Mouse (Mus musculus) testis, adult 2 months (tissue): ENCODE results near the gene Sema6d. TPM values are rescaled to one million over a fixed set of nuclear protein-coding genes. Genes with fewer than 3 reads are reported as not detected.
"Not testable (repeated sequence)": the region's sequence is repeated elsewhere in the genome, so short reads cannot be mapped to it uniquely, and the experiment has no call there.

ENCODE experiments used
- H3K27ac ChIP-seq: fragments of 200-500 bp; 2 replicates; pipeline ENCODE4 v1.5.1; 2012; ENCODE audit warnings: low read depth, low read length; ENCODE audit not compliant: control insufficient read depth, insufficient read depth
- H3K27me3 ChIP-seq: fragments of 200-500 bp; 2 replicates; pipeline ENCODE4 v1.6.1; 2012; ENCODE audit warnings: mild to moderate bottlenecking, low read length, moderate library complexity; ENCODE audit not compliant: control insufficient read depth, insufficient read depth
- H3K36me3 ChIP-seq: fragments of 200-500 bp; 2 replicates; pipeline ENCODE4 v1.6.1; 2012; ENCODE audit warnings: mild to moderate bottlenecking, low read length; ENCODE audit not compliant: control insufficient read depth, insufficient read depth
- H3K4me1 ChIP-seq: fragments of 200-500 bp; 2 replicates; pipeline ENCODE4 v1.6.1; 2012; ENCODE audit warnings: low read length; ENCODE audit not compliant: control insufficient read depth, insufficient read depth
- H3K4me3 ChIP-seq: fragments of 200-500 bp; 2 replicates; pipeline ENCODE4 v1.5.1; 2012; ENCODE audit warnings: low read depth, mild to moderate bottlenecking, low read length, moderate library complexity, mixed read lengths; ENCODE audit not compliant: control insufficient read depth
- CTCF ChIP-seq: fragments of 200-500 bp; IDR thresholded peaks from 2 replicates; pipeline ENCODE4 v1.5.1; 2012; ENCODE audit warnings: low read depth, mild to moderate bottlenecking, inconsistent platforms, low read length, moderate library complexity; ENCODE audit not compliant: control insufficient read depth, insufficient read depth, insufficient replicate concordance
- POLR2A ChIP-seq: fragments of 200-500 bp; IDR thresholded peaks from 2 replicates; pipeline ENCODE4 v1.6.1; 2012; ENCODE audit warnings: low read depth, mild to moderate bottlenecking, inconsistent platforms, low read length, moderate library complexity; ENCODE audit not compliant: control insufficient read depth
- polyA plus RNA-seq: library from polyadenylated mRNA; depleted of rRNA; stranded (reverse); fragments of >200 nt; gene quantifications from 2 replicates; pipeline ENCODE4 v1.2.3, GENCODE M21; 2012

Gene Sema6d
- polyA plus RNA-seq, 1 experiment: 1.0 TPM

DNA sequence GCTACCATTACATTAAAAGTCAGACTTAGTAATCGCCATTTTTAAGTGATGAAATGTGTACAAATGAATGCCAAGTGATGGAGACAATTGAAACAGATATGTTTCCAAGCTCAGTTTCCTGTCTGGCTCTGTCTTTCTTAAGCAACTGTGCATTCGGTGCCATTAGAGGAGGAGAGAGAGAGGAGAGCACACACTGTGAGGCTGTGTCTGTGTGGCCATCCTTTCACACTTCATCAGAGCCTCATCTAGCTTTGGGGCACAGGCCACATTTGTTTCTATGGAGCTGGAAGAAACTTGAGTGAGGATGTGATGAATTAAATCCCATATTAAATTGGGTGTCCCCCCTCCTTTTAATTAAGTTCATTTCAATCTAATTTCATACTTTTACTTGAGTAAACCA is 218.8 kb downstream of the Sema6d start:
- Histone ChIP-seq H3K4me3 (no peak overlapping the region), H3K4me1 (no peaks in the 10 kb centered on the region), H3K27ac (no peak overlapping the region), H3K27me3 (no peaks in the 10 kb centered on the region), H3K36me3 (no peaks in the 10 kb centered on the region)
- TF ChIP-seq CTCF: no peak
- TF ChIP-seq POLR2A: no peak

DNA sequence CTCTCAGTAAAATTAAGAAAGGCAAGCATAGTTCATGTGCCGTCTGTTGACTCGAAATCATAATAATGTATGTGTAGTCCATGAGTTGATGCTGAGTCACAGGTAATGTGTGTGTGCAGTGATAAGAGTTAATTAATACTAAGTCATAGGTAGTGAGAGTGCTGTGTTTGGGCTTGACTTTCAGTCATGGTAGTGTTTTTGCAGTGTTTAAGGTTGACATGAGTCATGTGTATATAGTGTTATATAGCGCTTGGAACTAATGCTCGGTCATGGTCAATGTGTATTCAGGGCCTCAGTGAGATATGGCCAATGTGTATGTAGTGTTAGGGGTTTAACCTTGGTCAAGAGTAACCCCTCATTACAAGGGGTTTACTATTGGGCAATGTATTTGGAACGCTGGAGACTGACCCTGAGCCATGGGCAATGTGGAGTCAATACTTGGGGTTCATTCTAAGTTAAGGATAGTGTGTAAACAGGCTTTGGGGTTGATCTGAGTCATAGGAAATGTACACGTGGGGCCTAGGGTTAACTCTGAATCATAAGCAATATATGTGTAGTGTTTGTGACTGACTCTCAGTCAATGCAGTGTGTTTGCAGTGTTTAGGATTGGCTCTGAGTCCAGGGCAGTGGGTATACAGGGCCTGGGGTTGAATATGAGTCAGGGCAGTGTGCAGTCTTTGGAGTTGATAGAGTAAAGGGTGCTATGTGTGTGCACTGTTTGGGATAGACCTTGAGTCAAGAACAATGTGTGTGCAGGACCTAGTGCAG is 219.8 kb downstream of the Sema6d start:
- H3K27me3 ChIP-seq: no peaks in the 10 kb centered on the region
- H3K4me3 ChIP-seq: no peak overlapping the region
- no peak overlapping the region for H3K27ac ChIP-seq
- no peaks in the 10 kb centered on the region for H3K4me1 ChIP-seq
- no peaks in the 10 kb centered on the region for H3K36me3 ChIP-seq
- TF ChIP-seq POLR2A: no peak
- no peak for TF ChIP-seq CTCF

DNA sequence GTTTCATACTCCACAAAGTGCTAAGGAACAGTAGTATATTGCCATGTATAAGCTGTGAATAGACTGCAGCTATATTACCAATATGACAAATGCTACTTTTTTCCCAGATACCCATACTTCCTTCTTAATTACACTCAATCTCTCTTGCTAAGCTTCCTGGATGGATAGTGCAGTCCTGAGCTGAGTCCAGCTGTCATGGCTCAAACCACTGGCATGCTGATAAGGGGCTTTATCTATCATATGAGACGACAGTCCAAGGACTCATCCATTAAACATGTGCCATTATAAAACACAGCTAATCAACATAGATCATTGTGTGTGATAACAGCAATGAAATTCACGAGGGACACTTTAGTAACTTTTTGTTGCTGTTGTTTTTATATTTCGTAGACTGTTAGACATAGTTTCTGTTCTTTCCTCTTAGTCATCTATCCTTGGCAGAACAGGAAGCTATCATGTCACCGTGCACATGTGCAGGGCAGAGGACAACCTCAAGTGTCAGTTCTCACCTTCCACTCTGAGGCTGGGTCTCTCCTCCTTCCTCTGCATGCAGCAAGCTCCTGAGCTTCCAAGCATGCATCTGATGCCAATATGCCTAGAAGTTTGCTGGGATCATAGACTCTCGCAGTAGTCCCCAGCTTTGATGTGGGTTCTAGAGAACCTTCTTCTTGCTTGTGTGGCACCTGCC is 232.9 kb downstream of the Sema6d start:
- TF ChIP-seq POLR2A (no peak), CTCF (no peak)

DNA sequence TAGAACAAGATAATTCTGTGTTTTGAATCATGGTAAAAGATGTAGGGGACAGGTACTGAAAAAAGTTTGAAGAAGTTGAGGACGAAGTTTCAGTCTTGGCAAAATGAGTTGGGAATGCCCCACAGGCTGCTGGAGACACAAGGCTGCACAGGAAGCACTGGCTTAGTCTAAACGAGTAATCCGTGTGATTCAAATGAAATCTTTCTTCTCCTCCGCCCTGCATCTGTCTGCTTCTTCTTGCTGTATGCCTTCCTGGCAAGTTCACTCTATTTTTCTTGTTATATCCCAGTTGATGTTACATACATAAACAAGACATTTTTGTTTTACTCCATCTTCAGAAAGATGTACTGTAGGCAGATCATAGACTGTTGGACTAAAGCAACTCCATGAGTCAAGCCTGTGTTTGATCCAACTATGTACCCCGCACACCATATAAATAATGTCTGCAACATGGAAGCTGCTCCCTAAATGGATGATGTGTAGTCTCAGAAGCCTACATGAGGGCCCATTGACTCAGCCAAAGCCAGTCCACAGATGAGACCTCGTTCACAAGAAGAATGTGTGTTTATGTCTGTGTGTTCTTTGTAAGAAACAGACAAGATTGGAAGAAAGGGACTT is 234.4 kb downstream of the Sema6d start:
- no peaks in the 10 kb centered on the region for H3K4me1 ChIP-seq
- no peak overlapping the region for H3K27ac ChIP-seq
- H3K27me3 ChIP-seq: no peaks in the 10 kb centered on the region
- TF ChIP-seq POLR2A (no peak), CTCF (no peak)
- no peak overlapping the region for H3K4me3 ChIP-seq
- H3K36me3 ChIP-seq: no peaks in the 10 kb centered on the region

More for the DNA sequence above, 232.9 kb downstream of the Sema6d start:
- Histone ChIP-seq H3K36me3 (no peaks in the 10 kb centered on the region), H3K27ac (no peak overlapping the region), H3K27me3 (no peaks in the 10 kb centered on the region), H3K4me1 (no peaks in the 10 kb centered on the region), H3K4me3 (no peak overlapping the region)

DNA sequence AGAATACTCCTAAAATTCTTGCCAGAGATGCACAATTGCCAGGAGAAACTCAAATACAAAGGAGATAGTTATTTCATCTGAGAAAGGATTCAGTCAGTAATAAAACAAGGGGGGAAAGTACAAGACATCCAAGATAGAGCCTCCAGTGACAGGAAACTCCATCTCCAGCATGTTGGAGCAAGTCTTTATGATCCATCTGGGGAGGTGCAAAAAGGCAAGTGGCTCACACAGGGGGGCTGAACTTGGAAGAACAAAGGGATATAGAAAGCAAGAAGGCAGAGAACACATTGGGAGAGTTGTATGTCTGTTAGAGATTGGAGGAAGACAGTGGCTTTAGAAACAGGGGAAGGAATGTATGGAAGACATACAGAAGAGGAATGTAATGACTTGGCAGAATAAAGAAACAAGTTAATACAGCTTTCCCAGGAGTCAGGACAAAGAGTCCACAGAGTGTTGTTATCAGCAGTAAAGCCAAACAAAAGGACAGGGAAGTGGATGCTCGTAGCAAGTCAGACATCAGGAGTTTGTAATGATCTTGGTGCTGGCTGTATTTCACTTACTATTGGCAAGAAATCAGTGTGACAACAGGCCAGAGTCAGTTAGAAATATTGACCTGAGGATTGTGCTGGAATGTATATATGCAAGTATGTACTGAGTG is 239.8 kb downstream of the Sema6d start:
- no peak for TF ChIP-seq CTCF
- no peak for TF ChIP-seq POLR2A
- no peak overlapping the region for H3K27ac ChIP-seq
- no peaks in the 10 kb centered on the region for H3K36me3 ChIP-seq
- H3K27me3 ChIP-seq: no peaks in the 10 kb centered on the region
- no peaks in the 10 kb centered on the region for H3K4me1 ChIP-seq
- no peak overlapping the region for H3K4me3 ChIP-seq

DNA sequence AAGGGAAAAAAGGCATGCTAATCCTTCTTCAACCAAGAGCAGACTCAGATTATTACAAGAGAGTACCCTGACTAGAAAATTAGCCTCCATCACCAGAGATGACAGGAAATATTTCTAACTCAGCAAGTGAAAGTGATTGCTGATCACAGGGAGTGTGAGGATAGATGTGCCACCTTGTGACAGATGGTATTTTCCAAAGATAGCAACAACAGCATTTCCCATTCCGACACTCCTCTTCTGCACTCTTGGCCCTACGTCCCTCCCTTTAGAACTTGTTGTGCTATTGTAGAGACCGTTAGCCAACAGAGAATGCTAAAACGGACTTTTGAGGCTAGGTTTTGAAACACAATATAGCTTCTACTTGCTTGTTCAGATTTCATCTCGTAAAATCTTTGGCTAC is 243.1 kb downstream of the Sema6d start:
- H3K27ac ChIP-seq: no peak overlapping the region
- TF ChIP-seq CTCF (no peak), POLR2A (no peak)
- no peaks in the 10 kb centered on the region for H3K27me3 ChIP-seq
- no peaks in the 10 kb centered on the region for H3K4me1 ChIP-seq
- H3K36me3 ChIP-seq: no peaks in the 10 kb centered on the region
- H3K4me3 ChIP-seq: no peak overlapping the region

DNA sequence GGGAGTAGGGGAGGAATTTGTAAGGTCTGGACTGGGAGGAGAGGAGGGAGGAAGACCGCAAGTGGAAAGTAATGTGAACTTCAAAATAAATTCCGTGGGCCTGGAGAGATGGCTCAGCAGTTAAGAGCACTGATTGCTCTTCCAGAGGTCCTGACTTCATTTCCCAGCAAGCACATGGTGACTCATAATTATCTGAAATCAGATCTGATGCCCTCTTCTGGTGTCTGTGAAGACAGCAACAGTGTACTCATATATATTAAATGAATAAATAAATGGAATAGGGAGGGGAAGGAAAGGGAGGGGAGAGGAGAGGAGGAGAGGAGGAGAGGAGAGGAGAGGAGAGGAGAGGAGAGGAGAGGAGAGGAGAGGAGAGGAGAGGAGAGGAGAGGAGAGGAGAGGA is 244.9 kb downstream of the Sema6d start:
- H3K27ac ChIP-seq, H3K36me3 ChIP-seq, H3K4me1 ChIP-seq: not testable (repeated sequence)

DNA sequence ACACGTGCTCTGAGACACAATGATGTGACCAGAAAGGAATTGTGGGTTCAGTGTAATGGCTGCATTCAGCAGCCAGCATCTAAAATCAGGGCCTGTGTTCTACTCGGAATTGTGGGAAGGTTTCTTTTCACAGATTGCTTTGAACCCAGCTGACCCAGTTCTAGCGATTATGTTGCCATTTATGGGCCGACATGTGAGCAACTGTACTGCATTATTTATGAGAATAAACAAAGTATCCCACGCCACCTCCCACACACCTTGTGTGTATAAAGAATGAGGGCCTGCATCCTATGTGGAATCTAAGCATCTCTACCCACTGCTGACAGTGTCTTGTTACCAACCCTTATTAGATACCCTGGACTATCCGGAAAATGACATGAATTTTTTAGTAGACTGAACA is 248.5 kb downstream of the Sema6d start:
- no peaks in the 10 kb centered on the region for H3K36me3 ChIP-seq
- no peak overlapping the region for H3K4me3 ChIP-seq
- no peak for TF ChIP-seq POLR2A
- H3K27me3 ChIP-seq: no peaks in the 10 kb centered on the region
- no peaks in the 10 kb centered on the region for H3K4me1 ChIP-seq
- H3K27ac ChIP-seq: no peak overlapping the region

More for the DNA sequence above, 244.9 kb downstream of the Sema6d start:
- not testable (repeated sequence) for H3K27me3 ChIP-seq, H3K4me3 ChIP-seq
